Mouse (Mus musculus) embryonic facial prominence, embryonic 12.5 days (tissue): ENCODE measurements at regions not wholly inside any gene's neighbourhood (a gene's known extent, or its start where the extent isn't known, plus 50 kb on each side); places are given as distances from the start of the nearest gene placed in this dataset.
"Not testable (repeated sequence)": the region's sequence is repeated elsewhere in the genome, so short reads cannot be mapped to it uniquely, and the experiment has no call there.

Source experiments
- ATAC-seq: fragments of 200-750 bp; cut with Nextera tagmentation; 2 replicates; pipeline ENCODE4 v1.8.0; 2017; ENCODE audit not compliant: insufficient number of reproducible peaks, insufficient read depth, low FRiP score, low TSS enrichment
- H3K27ac ChIP-seq: fragments of 300-500 bp; sonication (generic); 2 replicates; pipeline ENCODE4 v1.5.1; 2016; ENCODE audit warnings: mild to moderate bottlenecking
- H3K27me3 ChIP-seq: fragments of 300-500 bp; sonication (generic); 2 replicates; pipeline ENCODE4 v1.6.1; 2016; ENCODE audit warnings: mild to moderate bottlenecking, moderate library complexity
- H3K36me3 ChIP-seq: fragments of 300-500 bp; sonication (generic); 2 replicates; pipeline ENCODE4 v1.6.1; 2016; ENCODE audit warnings: mild to moderate bottlenecking
- H3K4me1 ChIP-seq: fragments of 300-500 bp; sonication (generic); 2 replicates; pipeline ENCODE4 v1.6.1; 2016
- H3K4me2 ChIP-seq: fragments of 300-500 bp; sonication (generic); replicated peaks from 2 replicates; pipeline ENCODE4 v1.6.1; 2016; ENCODE audit warnings: mild to moderate bottlenecking, moderate library complexity
- H3K4me3 ChIP-seq: fragments of 300-500 bp; sonication (generic); 2 replicates; pipeline ENCODE4 v1.5.1; 2016; ENCODE audit warnings: mild to moderate bottlenecking
- H3K9ac ChIP-seq: fragments of 300-500 bp; sonication (generic); 2 replicates; pipeline ENCODE4 v1.6.1; 2016; ENCODE audit warnings: mild to moderate bottlenecking, moderate library complexity
- H3K9me3 ChIP-seq: fragments of 300-500 bp; sonication (generic); 2 replicates; pipeline ENCODE4 v1.6.1; 2016; ENCODE audit warnings: mild to moderate bottlenecking, moderate library complexity
- WGBS: fragments of 180-500 bp; shearing (Covaris S2); methylation state at CpG from one replicate; pipeline ENCODE4 v1.1.7; 2016; 5-methylcytosine and 5-hydroxymethylcytosine counted together

DNA sequence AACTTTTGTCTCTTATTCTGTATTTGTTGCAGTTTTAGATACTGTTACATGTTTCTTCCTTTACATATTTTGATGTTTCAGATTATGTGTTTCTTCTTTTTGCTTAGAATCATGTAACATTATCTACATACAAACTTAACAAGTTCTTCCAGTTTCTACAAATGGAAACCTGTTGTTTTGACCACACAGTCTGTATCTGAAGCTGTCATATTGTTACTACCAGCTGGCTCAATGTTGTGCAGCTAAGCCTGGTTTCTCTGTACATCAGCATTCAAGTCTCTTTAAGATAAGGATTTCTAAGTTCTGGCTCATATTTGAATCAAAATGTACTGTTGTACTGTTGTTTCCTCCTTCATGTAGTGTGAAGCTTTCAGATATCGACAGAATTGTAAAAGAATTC is 65.4 kb upstream of the Vps41 start:
- Histone ChIP-seq H3K36me3 (no peaks in the 10 kb centered on the region), H3K4me3 (no peak overlapping the region), H3K27ac (no peak overlapping the region), H3K9ac (no peak overlapping the region), H3K9me3 (peaks cover 5% of the 10 kb centered on the region; the same call in 1 of the 2 replicates), H3K4me2 (no peak overlapping the region), H3K4me1 (no peaks in the 10 kb centered on the region), H3K27me3 (no peaks in the 10 kb centered on the region)
- WGBS, result 86% methylated on average over 1 of the region's 1 CpGs
- no peak for ATAC-seq

GRCm38 (mm10) chr13:18614763-18615616 is 102.1 kb upstream of the Vps41 start:
- no peak overlapping the region for H3K9ac ChIP-seq
- ATAC-seq, result peak; percentile 77
- H3K4me3 ChIP-seq, result peak overlapping the region; percentile 6; the same call in 1 of the 2 replicates
- no peaks in the 10 kb centered on the region for H3K27me3 ChIP-seq
- H3K4me2 ChIP-seq, result peak overlapping the region; percentile 43
- WGBS, result 16% methylated on average over 18 of the region's 18 CpGs
- H3K9me3 ChIP-seq, result no peaks in the 10 kb centered on the region
- H3K27ac ChIP-seq, result no peak overlapping the region
- H3K36me3 ChIP-seq, result no peaks in the 10 kb centered on the region
- H3K4me1 ChIP-seq, result peaks cover 9% of the 10 kb centered on the region; the same call in 1 of the 2 replicates

DNA sequence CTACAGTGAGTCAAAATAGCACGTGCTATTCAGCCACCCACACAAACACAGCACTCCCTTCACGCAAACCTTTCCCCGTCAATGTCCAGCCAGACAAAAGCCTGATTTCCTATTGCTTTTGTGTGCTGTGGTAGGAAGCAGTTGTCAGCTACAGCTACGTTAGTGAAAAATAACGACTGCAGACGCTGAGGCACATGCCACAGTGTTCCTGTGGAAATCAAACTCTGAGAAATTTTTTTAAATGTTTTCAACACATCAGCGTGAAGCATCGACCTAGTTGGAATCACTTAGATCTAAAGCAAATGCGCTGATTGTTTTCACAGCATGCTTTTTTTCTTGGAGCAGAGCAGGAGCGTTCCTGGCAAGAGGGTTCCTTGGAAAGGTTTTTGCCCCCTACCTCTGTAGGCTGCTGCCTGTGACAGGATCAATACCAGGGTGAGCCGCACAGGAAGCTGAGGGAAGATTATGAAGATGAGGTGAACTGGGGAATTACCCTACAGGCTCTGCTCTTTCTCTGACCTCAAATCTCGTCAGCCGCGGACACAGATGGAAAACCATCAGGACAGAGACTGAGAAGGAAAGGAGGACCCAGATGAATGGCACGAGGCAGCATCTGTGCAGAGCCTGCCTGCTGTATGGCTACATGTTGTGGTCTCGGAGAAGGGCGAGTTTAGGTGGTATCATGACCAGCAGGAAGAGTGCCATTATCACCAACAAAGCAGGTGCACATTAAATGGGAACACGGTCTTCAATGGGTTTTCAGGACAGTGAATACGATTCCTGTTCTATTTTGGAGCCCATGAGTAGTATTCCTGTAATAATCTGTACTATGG is 136.2 kb upstream of the Vps41 start:
- no peaks in the 10 kb centered on the region for H3K4me1 ChIP-seq
- H3K9ac ChIP-seq, result no peak overlapping the region
- H3K9me3 ChIP-seq, result no peaks in the 10 kb centered on the region
- H3K36me3 ChIP-seq, result no peaks in the 10 kb centered on the region
- no peak overlapping the region for H3K4me2 ChIP-seq
- no peaks in the 10 kb centered on the region for H3K27me3 ChIP-seq
- H3K27ac ChIP-seq, result no peak overlapping the region
- no peak overlapping the region for H3K4me3 ChIP-seq
- ATAC-seq, result no peak
- WGBS, result 55% methylated on average over 19 of the region's 19 CpGs

DNA sequence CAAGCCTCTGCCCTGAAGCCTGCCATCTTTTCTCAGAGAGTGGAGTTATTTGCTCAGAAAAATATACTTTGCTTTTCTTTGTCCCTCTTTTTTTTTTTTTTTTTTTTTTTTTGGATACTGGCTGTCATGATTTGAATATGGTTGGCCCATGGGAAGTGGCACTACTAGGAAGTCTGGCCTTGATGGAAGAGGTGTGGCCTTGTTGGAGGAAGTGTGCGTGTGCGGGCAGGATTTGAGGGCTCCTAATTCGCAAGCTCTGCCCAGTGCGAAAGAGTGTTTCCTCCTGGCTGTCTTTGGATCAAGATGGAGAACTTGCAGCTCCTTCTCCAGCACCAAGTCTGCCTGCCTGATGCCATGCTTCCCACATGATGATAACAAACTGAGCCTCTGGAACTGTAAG is 141.1 kb upstream of the Vps41 start:
- no peak for ATAC-seq
- H3K4me3 ChIP-seq, result no peak overlapping the region
- WGBS, result 56% methylated on average over 4 of the region's 4 CpGs
- no peak overlapping the region for H3K9ac ChIP-seq
- H3K4me2 ChIP-seq, result no peak overlapping the region
- H3K27ac ChIP-seq, result no peak overlapping the region
- no peaks in the 10 kb centered on the region for H3K4me1 ChIP-seq
- H3K36me3 ChIP-seq, result no peaks in the 10 kb centered on the region
- no peaks in the 10 kb centered on the region for H3K9me3 ChIP-seq
- H3K27me3 ChIP-seq, result no peaks in the 10 kb centered on the region

GRCm38 (mm10) chr13:18575599-18575998 is 141.5 kb upstream of the Vps41 start:
- no peaks in the 10 kb centered on the region for H3K4me1 ChIP-seq
- no peak overlapping the region for H3K4me3 ChIP-seq
- no peaks in the 10 kb centered on the region for H3K27me3 ChIP-seq
- no peaks in the 10 kb centered on the region for H3K9me3 ChIP-seq
- 4% methylated on average over 5 of the region's 5 CpGs for WGBS
- no peaks in the 10 kb centered on the region for H3K36me3 ChIP-seq
- H3K9ac ChIP-seq, result no peak overlapping the region
- ATAC-seq, result no peak
- no peak overlapping the region for H3K27ac ChIP-seq
- H3K4me2 ChIP-seq, result no peak overlapping the region

DNA sequence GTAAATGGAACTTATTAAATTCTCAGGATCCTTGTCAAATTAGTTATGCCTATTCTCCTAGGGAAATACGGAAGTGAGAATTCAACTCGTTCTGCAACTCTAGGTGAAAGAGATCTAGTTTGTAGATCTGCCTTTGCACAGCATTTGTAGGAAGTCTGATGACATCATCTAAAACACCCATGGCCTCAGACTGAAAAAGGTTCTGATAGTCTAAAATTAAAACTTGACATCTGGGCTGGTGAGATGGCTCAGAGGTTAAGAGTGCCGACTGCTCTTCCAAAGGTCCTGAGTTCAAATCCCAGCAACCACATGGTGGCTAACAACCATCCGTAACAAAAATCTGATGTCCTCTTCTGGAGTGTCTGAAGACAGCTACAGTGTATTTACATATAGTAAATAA is 144.5 kb upstream of the Pou6f2 start:
- not testable (repeated sequence) for H3K4me2 ChIP-seq, H3K9me3 ChIP-seq, ATAC-seq, H3K4me3 ChIP-seq, H3K27me3 ChIP-seq, H3K36me3 ChIP-seq, H3K27ac ChIP-seq, H3K4me1 ChIP-seq, H3K9ac ChIP-seq
- 83% methylated on average over 4 of the region's 4 CpGs for WGBS

GRCm38 (mm10) chr13:18530509-18530908 is 133.0 kb upstream of the Pou6f2 start:
- Histone ChIP-seq H3K9ac (no peak overlapping the region), H3K27ac (no peak overlapping the region)
- WGBS, result 48% methylated on average over 1 of the region's 1 CpGs

GRCm38 (mm10) chr13:18498159-18498558 is 100.7 kb upstream of the Pou6f2 start:
- H3K4me2 ChIP-seq, result no peak overlapping the region; the same call in 1 of the 2 replicates
- no peaks in the 10 kb centered on the region for H3K36me3 ChIP-seq
- 0 out of 2 replicates have a peak, but pooled peaks cover 4% of the 10 kb centered on the region for H3K27me3 ChIP-seq
- H3K9me3 ChIP-seq, result no peaks in the 10 kb centered on the region
- H3K27ac ChIP-seq, result no peak overlapping the region
- ATAC-seq, result no peak
- no peak overlapping the region for H3K4me3 ChIP-seq
- 0 out of 2 replicates have a peak, but pooled peaks cover 2% of the 10 kb centered on the region for H3K4me1 ChIP-seq
- no peak overlapping the region for H3K9ac ChIP-seq
- 25% methylated on average over 4 of the region's 4 CpGs for WGBS

More at GRCm38 (mm10) chr13:18530509-18530908, 133.0 kb upstream of the Pou6f2 start:
- Histone ChIP-seq H3K4me3 (no peak overlapping the region), H3K27me3 (no peaks in the 10 kb centered on the region), H3K4me2 (no peak overlapping the region), H3K9me3 (no peaks in the 10 kb centered on the region), H3K4me1 (no peaks in the 10 kb centered on the region), H3K36me3 (no peaks in the 10 kb centered on the region)
- no peak for ATAC-seq

DNA sequence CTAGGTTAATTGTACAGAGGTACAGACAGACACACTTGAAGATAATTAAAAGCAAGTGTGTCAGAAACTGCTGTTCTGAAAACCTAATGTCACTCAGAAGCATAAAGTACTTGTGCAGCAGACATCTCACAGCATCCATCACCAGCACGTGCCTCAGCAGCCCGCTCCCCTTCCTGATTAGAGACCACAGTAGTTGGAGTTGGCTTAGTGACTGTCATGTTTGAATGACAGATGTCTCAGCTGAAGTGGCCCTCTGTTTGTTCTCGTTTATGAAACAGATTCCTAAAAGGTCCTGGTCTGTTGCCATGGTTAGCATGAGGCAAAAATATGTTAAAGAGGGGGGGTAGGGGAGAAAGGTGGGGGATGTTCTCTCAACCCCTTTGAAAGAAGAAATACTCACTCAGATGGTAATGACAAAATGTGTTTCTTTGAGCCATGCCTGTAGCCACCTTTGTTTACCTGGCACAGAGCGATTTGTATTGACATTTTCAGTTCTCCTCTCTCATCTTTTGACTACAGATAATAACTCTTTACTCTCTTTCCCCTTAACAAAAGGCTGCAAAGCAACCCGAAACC is 100.2 kb upstream of the Pou6f2 start:
- H3K9me3 ChIP-seq, result no peaks in the 10 kb centered on the region
- ATAC-seq, result no peak
- 0 out of 2 replicates have a peak, but pooled peaks cover 4% of the 10 kb centered on the region for H3K27me3 ChIP-seq
- H3K4me1 ChIP-seq, result 0 out of 2 replicates have a peak, but pooled peaks cover 2% of the 10 kb centered on the region
- no peak overlapping the region for H3K4me3 ChIP-seq
- no peak overlapping the region; the same call in 1 of the 2 replicates for H3K4me2 ChIP-seq
- no peak overlapping the region for H3K27ac ChIP-seq
- 18% methylated on average over 5 of the region's 5 CpGs for WGBS
- H3K36me3 ChIP-seq, result no peaks in the 10 kb centered on the region
- no peak overlapping the region for H3K9ac ChIP-seq

DNA sequence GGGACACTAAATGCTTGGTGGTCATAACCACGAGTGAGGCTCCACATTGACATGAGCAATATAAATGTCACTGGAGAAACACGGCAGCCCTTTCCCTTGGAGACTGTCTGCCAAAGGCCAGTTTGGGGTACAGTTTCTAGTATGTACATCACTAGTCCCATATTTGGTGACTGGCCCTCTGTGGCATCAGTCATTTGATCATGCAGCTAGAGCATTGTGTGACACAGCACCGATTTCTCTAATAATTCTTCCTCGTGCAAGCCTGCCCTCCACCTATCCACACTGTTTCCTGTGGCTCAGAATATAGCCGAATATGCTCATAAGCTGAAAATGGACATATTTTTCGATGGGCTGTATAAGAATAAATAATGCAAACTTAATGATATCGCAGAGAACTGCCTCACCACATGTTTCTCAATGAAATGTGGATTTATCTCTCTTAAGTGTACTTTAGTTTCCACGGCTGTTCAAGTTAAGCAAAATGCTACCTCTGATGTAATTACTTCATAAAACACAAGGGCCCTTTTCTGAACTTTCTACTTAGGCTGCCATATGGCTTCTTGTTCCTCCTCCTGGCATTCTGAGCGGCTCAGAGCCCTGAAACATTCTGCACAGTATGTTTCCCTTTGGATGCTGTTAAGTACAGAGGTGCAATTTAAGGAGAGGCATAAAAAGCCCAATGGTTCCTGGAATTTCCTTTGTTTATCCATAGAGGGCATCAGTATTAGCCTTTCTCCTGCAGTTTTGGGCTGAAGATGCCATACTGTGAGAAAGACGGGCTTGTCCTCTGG is 97.7 kb upstream of the Pou6f2 start:
- Histone ChIP-seq H3K4me2 (no peak overlapping the region), H3K4me1 (0 out of 2 replicates have a peak, but pooled peaks cover 2% of the 10 kb centered on the region), H3K27ac (no peak overlapping the region), H3K27me3 (0 out of 2 replicates have a peak, but pooled peaks cover 4% of the 10 kb centered on the region), H3K9me3 (no peaks in the 10 kb centered on the region), H3K36me3 (no peaks in the 10 kb centered on the region), H3K9ac (no peak overlapping the region), H3K4me3 (no peak overlapping the region)
- 68% methylated on average over 10 of the region's 10 CpGs for WGBS
- ATAC-seq, result no peak

GRCm38 (mm10) chr13:18485785-18486184 is 88.3 kb upstream of the Pou6f2 start:
- H3K27me3 ChIP-seq, H3K4me3 ChIP-seq, H3K4me2 ChIP-seq, H3K27ac ChIP-seq, H3K4me1 ChIP-seq, ATAC-seq, H3K36me3 ChIP-seq, H3K9me3 ChIP-seq, H3K9ac ChIP-seq: not testable (repeated sequence)
- WGBS, result 37% methylated on average over 4 of the region's 4 CpGs
